Mouse (Mus musculus): ENCODE measurements at regions not wholly inside any gene's neighbourhood (a gene's known extent, or its start where the extent isn't known, plus 50 kb on each side); places are given as distances from the start of the nearest gene placed in this dataset.
"Not testable (repeated sequence)": the region's sequence is repeated elsewhere in the genome, so short reads cannot be mapped to it uniquely, and the experiment has no call there.

DNA sequence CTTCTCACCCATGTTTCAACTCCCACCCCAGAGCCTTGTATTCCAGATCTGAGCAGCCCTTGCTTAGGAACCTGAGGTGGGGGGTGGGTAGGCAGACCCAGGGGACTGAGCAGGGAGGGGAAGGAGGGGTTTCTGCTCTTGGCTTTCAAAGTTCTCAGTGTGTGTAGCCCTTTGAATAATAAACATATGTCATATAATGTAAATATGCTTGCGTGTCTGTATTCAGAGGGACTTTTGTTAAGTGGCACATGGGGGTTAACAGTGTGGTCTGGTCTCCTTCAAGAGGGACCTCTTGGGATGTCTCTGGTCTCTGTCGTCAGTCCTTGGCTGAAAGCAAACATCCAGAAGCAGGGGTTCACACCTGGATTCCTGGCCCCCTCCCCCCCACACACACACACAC lies 149.1 kb upstream of the Rtl1 start:
- DNase-seq (ENCODE audit: low read depth, low spot score), result no peak

- peak; percentile 5 for DNase-seq (ENCODE audit: low read depth, low spot score)
Observed at GRCm38 (mm10) chr12:109749711-109750243, 149.6 kb upstream of the Rtl1 start.

DNA sequence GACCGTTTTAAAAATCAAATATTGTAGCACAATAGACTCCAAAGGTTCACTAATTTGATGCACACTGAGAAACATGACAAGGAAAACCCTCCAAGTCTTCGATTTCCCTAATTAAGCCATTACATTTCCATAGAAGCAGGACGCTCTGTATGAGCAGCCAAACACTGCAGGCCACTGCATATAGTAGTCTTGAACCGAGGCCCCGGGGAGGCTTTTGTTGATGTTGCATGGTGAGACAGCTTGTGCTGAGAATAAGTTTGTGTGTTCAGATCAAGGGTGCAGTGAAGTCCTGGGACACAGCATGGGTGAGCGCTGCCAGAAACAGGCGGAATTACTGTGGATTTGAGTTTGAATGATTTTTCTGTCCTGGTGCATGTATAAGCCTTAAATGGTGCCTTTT lies 154.9 kb upstream of the Rtl1 start:
- no peak for DNase-seq (ENCODE audit: low read depth, low spot score)

- no peak for DNase-seq (ENCODE audit: low read depth, low spot score)
Observed at GRCm38 (mm10) chr12:109764293-109764692, 164.2 kb upstream of the Rtl1 start.

GRCm38 (mm10) chr12:109766602-109767001 lies 166.5 kb upstream of the Rtl1 start:
- not testable (repeated sequence) for DNase-seq (ENCODE audit: low read depth, low spot score)

DNA sequence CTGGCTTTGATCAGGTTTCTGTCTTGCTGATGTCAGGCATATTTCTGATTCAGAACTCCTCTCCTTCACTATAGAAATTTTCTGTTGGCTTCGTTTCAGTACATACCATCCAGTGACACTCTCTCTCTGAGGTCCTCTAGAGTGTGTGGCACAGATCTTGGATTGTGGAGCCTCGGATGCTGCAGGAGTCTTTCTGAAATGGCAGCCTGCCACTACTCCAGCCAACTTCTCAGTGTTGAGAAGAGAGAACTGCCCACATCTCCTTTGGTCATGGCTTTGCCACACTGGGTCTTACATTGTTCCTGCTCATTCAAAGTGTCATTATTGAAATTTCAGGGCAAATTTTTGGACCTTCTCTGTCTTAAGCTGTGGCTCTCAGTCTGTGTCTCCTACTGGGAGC lies 172.4 kb upstream of the Rtl1 start:
- DNase-seq (ENCODE audit: low read depth, low spot score), result no peak

DNA sequence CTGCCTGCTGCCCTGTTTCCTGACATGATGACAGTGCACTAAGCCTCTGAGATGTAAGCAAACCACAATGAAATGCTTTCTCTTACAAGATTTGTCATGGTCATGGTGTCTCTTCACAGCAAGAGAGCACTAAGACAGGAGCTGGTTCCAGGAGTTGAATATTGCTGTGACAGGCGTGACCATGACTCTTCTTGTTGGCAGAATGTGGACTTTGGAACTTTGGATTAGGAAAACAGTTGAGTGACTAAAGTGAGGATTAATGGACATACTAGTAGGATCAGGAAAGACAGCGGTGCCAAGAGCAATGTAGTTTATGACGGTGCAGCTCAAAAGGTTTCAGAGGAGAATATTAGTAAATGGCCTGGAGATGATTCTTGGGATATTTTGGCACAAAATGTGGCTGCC lies 173.8 kb upstream of the Rtl1 start:
- DNase-seq (ENCODE audit: low read depth, low spot score), result no peak

GRCm38 (mm10) chr12:109798846-109799245 lies 198.7 kb upstream of the Rtl1 start:
- no peak for DNase-seq (ENCODE audit: low read depth, low spot score)

DNA sequence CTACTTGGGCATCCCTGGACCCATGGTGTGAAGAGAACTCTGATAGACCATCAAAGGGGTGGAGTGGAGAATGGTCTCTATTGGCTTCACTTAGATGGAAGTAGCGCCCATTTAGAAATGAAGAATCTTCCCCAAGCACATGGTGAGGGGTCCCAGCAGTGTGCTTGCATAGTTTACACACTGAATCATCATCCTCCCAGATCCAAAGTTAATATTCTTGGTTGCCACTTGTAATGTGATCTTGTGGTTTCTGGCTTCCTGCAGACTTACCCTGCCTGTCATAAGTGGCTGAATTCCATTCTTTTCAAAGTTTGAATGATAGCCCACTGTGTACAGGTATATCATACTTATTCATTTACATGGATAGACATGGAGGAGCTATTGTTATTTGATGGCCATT lies 199.3 kb upstream of the Rtl1 start:
- no peak for DNase-seq (ENCODE audit: low read depth, low spot score)

GRCm38 (mm10) chr12:109827241-109827915 lies 227.2 kb upstream of the Rtl1 start:
- no peak for DNase-seq (ENCODE audit: low read depth, low spot score)

DNA sequence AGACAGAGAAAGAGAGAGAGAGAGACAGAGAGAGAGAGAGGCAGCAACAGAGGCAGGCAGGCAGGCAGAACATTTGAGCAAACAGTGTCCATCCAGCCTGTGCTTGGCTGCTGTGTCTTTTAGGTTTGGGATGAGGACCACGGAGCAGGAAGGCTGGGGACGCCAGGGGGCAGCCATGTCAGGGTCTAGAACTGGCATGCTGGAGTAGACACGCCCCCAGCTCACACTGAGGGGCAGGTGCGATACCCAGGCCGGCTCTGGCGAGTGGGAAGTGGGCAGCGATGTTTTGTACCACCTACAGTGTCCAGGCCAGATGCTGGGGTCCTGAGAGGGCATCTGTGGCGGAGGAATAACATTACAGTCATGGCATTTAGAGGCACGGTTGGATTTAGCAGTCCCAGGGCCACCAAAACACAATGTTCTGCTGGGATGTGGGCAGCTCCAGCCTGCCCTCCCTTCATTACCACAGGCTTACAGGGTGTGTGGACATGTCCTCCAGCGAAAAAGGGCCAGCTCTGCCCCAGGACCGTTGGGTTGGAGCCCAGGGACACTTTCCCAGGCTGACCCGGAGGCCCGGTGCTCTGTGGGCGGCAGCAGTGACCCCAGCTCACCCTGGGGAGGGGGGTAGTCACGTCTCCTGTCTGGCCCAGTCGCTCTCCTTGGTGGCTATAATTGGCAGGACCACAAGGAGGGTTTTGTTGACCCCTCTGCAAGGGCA lies 230.3 kb upstream of the Rtl1 start:
- no peak for DNase-seq (ENCODE audit: low read depth, low spot score)

GRCm38 (mm10) chr12:109832964-109833363 lies 232.8 kb upstream of the Rtl1 start:
- no peak for DNase-seq (ENCODE audit: low read depth, low spot score)

- DNase-seq (ENCODE audit: low read depth, low spot score), result no peak
Observed at GRCm38 (mm10) chr12:109836521-109836920, 236.4 kb upstream of the Rtl1 start.

GRCm38 (mm10) chr12:109839126-109839587 lies 239.0 kb upstream of the Rtl1 start:
- DNase-seq (ENCODE audit: low read depth, low spot score), result no peak

GRCm38 (mm10) chr12:109839946-109840524 lies 239.9 kb upstream of the Rtl1 start:
- no peak for DNase-seq (ENCODE audit: low read depth, low spot score)

- DNase-seq (ENCODE audit: low read depth, low spot score), result no peak
Observed at GRCm38 (mm10) chr12:109844723-109845601, 244.8 kb upstream of the Rtl1 start.

DNA sequence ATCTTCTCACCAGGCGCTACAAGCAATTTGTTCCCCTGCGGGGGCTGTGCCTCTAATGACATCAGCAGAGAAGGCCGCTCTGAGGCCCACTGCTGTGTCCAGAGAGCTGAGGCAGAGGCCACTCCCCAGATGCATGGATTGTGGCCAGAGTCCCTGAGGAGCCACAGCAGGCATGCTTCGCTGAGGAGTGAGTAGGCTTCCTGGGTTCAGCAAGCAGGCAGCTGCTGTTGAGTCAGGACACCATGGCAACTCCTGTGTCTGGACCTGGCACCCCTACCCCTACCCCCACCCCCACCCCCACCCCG lies 245.4 kb upstream of the Rtl1 start:
- DNase-seq (ENCODE audit: low read depth, low spot score), result no peak

DNA sequence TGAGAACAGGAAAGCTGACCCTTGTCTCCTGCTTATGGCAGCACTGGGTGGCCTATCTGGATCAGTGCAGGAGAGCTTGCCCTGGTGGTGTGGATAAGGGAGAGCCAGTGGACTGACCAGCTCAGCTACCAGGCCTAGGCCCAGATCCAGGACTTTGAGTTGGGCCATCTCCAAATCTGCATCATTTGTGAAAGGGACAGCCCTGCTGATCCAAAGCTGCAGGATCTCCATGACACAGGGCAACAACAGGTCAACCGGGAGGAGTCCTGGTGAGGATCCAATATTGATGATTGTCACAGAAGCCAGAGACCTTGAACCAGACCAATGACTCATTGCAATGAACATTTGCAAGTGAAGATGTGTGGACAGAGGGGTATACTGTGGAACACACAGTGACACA lies 256.2 kb upstream of the Rtl1 start:
- DNase-seq (ENCODE audit: low read depth, low spot score), result no peak

- DNase-seq (ENCODE audit: low read depth, low spot score), result no peak
Observed at GRCm38 (mm10) chr12:109857705-109858104, 257.6 kb upstream of the Rtl1 start.

DNA sequence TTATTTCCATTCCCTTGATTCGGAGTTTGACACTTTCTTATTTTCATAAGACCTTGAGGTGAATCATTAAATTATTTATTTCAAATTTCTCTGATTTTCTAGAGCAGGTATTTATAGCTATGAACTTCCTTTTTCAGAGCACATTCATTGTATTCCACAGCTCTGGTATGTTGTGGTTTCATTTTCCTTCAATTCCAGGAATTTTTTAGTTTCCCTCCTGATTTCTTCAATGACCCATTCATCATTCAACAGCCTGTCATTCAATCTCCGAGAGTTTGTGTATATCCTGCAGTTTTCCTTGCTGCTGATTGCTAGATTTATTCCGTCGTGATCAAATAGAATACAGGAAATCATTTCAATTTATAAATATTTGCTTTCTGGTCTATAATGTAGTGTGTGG lies 264.7 kb upstream of the Rtl1 start:
- no peak for DNase-seq (ENCODE audit: low read depth, low spot score)

- DNase-seq (ENCODE audit: low read depth, low spot score), result no peak
Observed at GRCm38 (mm10) chr12:109871021-109871420, 270.9 kb upstream of the Rtl1 start.

GRCm38 (mm10) chr12:109874466-109874865 lies 274.3 kb upstream of the Rtl1 start:
- DNase-seq (ENCODE audit: low read depth, low spot score), result no peak

Data from CD4-positive, CD25-positive, alpha-beta regulatory T cell, adult 2 months (primary cell).